Mouse (Mus musculus) midbrain, embryonic 16.5 days (tissue): ENCODE measurements at regions not wholly inside any gene's neighbourhood (a gene's known extent, or its start where the extent isn't known, plus 50 kb on each side); places are given as distances from the start of the nearest gene placed in this dataset.

Experiments used
- ATAC-seq: fragments of 200-750 bp; cut with Nextera tagmentation; 2 replicates; pipeline ENCODE4 v1.8.0; 2017; ENCODE audit warnings: moderate TSS enrichment
- H3K27ac ChIP-seq: fragments of 300-500 bp; sonication (generic); 2 replicates; pipeline ENCODE4 v1.5.1; 2014; ENCODE audit warnings: mild to moderate bottlenecking, low read length, mixed read lengths
- H3K27me3 ChIP-seq: fragments of 300-500 bp; sonication (generic); 2 replicates; pipeline ENCODE4 v1.6.1; 2014; ENCODE audit warnings: low read depth, low read length, mixed read lengths; ENCODE audit not compliant: control insufficient read depth, insufficient read depth
- H3K36me3 ChIP-seq: fragments of 300-500 bp; sonication (generic); 2 replicates; pipeline ENCODE4 v1.6.1; 2014; ENCODE audit warnings: mild to moderate bottlenecking, low read length, moderate library complexity, mixed read lengths; ENCODE audit not compliant: control insufficient read depth, insufficient read depth
- H3K4me1 ChIP-seq: fragments of 300-500 bp; sonication (generic); 2 replicates; pipeline ENCODE4 v1.6.1; 2014; ENCODE audit warnings: mild to moderate bottlenecking, low read length, mixed read lengths; ENCODE audit not compliant: control insufficient read depth, insufficient read depth
- H3K4me2 ChIP-seq: fragments of 300-500 bp; sonication (generic); 2 replicates; pipeline ENCODE4 v1.6.1; 2014; ENCODE audit warnings: mild to moderate bottlenecking, low read length, mixed read lengths
- H3K4me3 ChIP-seq: fragments of 300-500 bp; sonication (generic); 2 replicates; pipeline ENCODE4 v1.5.1; 2014; ENCODE audit warnings: low read depth, mild to moderate bottlenecking, low read length, moderate library complexity, mixed read lengths
- H3K9ac ChIP-seq: fragments of 300-500 bp; sonication (generic); 2 replicates; pipeline ENCODE4 v1.6.1; 2014; ENCODE audit warnings: low read depth, low read length, mixed read lengths
- H3K9me3 ChIP-seq: fragments of 300-500 bp; sonication (generic); replicated peaks from 2 replicates; pipeline ENCODE4 v1.6.1; 2014; ENCODE audit warnings: mild to moderate bottlenecking, low read length, mixed read lengths; ENCODE audit not compliant: control insufficient read depth, poor library complexity, severe bottlenecking
- WGBS: fragments of 180-500 bp; shearing (Covaris S2); extraction: QIAGEN DNeasy Blood & Tissue Kit; methylation state at CpG from one replicate; pipeline ENCODE4 v1.1.7; 2014; 5-methylcytosine and 5-hydroxymethylcytosine counted together

GRCm38 (mm10) chr14:66438572-66438971 lies 429.6 kb upstream of the Gulo start:
- 98% methylated on average over 1 of the region's 1 CpGs for WGBS
- ATAC-seq, result no peak
- no peak overlapping the region for H3K9ac ChIP-seq
- H3K27me3 ChIP-seq, result no peaks in the 10 kb centered on the region
- no peaks in the 10 kb centered on the region for H3K4me1 ChIP-seq
- no peak overlapping the region for H3K4me3 ChIP-seq
- H3K4me2 ChIP-seq, result no peak overlapping the region
- H3K27ac ChIP-seq, result no peak overlapping the region
- H3K9me3 ChIP-seq, result no peaks in the 10 kb centered on the region
- no peaks in the 10 kb centered on the region for H3K36me3 ChIP-seq

DNA sequence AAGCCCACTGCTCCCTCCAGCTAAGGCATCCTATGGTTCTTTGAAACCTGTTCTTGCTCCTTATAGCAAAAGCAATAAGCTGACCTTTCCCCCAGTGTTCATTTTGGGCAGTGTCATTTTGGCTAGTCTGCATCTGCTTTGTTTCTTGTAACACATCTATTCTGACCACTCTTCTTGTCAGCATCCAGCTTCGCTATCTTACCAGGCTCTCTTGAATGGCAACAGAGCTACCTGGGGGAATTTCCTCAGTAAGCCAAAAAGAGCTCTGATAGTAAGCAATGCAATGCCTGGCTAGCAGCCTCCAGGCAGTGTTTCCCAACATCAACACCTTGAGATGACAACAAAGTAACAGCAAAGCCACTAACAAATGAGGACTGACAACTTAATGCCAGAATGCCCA lies 429.0 kb upstream of the Gulo start:
- Histone ChIP-seq H3K4me1 (no peaks in the 10 kb centered on the region), H3K9me3 (no peaks in the 10 kb centered on the region), H3K9ac (no peak overlapping the region), H3K4me2 (no peak overlapping the region), H3K27me3 (no peaks in the 10 kb centered on the region), H3K4me3 (no peak overlapping the region), H3K36me3 (no peaks in the 10 kb centered on the region), H3K27ac (no peak overlapping the region)
- no peak for ATAC-seq
- WGBS, result 85% methylated on average over 1 of the region's 1 CpGs

- Histone ChIP-seq H3K27me3 (no peaks in the 10 kb centered on the region), H3K9ac (no peak overlapping the region)
- WGBS, result 80% methylated on average over 5 of the region's 5 CpGs
These were observed 422.6 kb upstream of the Gulo start for GRCm38 (mm10) chr14:66431630-66432029.

GRCm38 (mm10) chr14:66424141-66424540 lies 415.1 kb upstream of the Gulo start:
- Histone ChIP-seq H3K4me1 (peaks cover 5% of the 10 kb centered on the region), H3K36me3 (no peaks in the 10 kb centered on the region), H3K27me3 (no peaks in the 10 kb centered on the region), H3K9me3 (peaks cover 3% of the 10 kb centered on the region; the same call in 1 of the 2 replicates), H3K9ac (no peak overlapping the region), H3K4me3 (no peak overlapping the region), H3K27ac (no peak overlapping the region), H3K4me2 (peak overlapping the region; percentile 34)
- WGBS, result 4% methylated on average over 5 of the region's 5 CpGs
- ATAC-seq, result peak; percentile 45; the same call in 1 of the 2 replicates

More at GRCm38 (mm10) chr14:66431630-66432029, 422.6 kb upstream of the Gulo start:
- H3K9me3 ChIP-seq, result no peaks in the 10 kb centered on the region
- H3K4me1 ChIP-seq, result no peaks in the 10 kb centered on the region
- no peak overlapping the region for H3K4me2 ChIP-seq
- no peak overlapping the region for H3K4me3 ChIP-seq
- no peaks in the 10 kb centered on the region for H3K36me3 ChIP-seq
- no peak overlapping the region for H3K27ac ChIP-seq
- ATAC-seq, result no peak
